Mouse (Mus musculus) urinary bladder, postnatal 10 days (tissue): ENCODE data around the gene Gm49380.

Experiments used
- DNase-seq: peaks from one replicate; pipeline ENCODE4 v3.0.0; 2022; ENCODE audit warnings: low spot score

Gm49380 gene

DNA sequence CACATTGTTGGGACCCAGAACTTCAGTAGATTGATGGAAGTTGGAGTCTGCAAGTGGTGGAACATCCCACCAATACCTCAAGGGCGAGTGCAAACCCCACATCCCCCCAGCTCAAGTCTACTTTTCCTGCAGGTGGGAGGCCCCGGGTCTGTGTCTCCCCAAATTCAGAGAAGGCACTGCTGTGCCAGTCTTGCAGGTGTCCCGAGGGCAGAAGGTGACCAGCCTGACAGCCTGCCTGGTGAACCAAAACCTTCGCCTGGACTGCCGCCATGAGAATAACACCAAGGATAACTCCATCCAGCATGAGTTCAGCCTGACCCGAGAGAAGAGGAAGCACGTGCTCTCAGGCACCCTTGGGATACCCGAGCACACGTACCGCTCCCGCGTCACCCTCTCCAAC, 66.9 kb downstream of the Gm49380 start:
- no peak for DNase-seq

DNA sequence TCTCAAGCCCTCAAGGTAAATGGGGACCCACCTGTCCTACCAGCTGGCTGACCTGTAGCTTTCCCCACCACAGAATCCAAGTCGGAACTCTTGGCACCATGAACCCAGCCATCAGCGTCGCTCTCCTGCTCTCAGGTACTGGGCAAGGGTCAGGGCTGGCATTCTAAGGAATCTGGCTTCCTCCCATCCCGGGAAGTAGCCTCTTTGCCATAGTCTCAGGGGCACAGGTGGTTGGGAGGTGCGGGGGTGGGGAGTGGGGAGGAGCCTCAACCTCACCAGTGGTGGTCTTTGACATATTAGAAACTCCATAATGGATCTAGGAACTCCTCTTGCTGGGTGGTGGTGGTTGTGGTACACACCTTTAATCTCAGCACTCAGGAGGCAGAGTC, 67.4 kb downstream of the Gm49380 start:
- no peak for DNase-seq

DNA sequence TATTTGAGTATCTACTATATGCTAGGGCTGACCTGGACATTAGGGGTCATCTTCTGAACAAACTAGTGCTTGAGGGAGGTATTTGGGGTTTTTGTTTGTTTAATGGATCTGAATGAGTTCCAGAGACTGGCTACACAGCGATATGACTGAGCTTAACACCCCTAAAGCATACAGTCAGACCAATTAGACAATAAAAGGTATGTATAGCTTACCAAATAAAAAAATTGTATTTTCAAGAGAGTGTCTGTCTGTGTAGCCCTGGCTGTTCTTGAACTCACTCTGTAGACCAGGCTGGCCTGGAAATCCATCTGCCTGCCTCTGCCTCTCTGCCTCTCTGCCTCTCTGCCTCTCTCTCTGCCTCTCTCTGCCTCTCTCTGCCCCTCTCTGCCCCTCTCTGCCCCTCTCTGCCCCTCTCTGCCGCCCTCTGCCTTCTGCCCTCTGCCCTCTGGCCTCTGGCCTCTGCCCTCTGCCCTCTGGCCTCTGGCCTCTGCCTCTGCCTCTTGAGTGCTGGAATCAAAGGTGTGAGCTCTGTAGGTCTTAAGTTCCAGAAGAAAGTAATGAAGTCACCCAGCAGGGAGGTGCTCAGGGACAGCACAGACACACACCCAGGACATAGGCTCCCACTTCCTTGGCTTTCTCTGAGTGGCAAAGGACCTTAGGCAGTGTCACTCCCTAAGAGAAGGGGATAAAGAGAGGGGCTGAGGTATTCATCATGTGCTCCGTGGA, 68.0 kb downstream of the Gm49380 start:
- no peak for DNase-seq

DNA sequence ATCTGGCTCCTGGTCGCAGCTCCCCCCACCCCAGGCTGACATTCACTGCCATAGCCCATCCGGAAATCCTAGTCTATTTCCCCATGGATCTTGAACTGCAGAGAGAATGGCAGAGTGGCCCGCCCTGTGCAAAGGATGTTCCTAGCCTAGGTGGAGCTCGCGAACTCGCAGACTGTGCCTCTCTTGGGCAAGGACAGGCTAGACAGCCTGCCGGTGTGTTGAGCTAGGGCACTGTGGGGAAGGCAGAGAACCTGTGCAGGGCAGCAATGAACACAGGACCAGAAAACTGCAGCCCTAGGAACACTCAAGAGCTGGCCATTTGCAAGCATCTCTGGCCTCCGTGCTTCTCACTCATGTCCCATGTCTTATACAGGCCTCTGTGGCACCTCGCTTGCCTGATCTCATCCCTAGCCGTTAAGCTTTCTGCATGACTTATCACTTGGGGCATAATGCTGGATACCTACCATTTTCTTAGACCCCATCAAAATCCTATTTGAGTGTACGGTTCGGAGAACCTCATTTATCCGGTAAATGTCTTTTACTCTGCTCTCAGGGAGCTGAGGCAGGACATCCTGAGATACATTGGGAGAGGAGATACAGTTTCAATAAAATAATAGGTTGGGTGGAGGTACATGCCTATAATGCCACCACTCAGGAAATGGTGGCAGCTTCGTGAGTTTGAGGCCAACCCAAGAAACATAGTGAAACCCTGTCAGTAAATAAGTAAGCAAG, 68.7 kb downstream of the Gm49380 start:
- DNase-seq = no peak

GRCm38 (mm10) chr9:44043708-44044425, 69.4 kb downstream of the Gm49380 start:
- DNase-seq = no peak

DNA sequence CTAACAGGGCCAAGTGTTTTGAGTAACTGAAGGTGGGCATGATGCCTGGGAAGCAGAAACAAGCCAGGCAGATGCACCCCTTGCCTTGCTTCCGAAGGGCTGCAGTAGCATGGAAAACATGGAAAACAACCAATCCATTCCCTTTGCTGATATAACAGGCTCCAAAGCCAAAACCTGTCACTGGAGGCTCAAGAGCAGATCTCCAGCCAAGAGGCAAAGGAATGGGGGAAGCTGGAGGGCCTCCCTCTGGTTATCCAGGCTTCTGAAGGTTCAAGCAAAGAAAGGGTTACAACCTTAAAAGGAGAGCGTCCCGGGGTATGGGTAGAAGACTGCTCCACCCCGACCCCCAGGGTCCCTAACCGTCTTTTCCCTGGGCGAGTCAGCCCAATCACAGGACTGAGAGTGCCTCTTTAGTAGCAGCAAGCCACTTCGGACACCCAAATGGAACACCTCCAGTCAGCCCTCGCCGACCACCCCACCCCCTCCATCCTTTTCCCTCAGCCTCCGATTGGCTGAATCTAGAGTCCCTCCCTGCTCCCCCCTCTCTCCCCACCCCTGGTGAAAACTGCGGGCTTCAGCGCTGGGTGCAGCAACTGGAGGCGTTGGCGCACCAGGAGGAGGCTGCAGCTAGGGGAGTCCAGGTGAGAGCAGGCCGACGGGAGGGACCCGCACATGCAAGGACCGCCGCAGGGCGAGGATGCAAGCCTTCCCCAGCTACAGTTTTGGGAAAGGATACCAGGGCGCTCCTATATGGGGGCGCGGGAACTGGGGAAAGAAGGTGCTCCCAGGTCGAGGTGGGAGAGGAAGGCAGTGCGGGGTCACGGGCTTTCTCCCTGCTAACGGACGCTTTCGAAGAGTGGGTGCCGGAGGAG, 70.2 kb downstream of the Gm49380 start, which contains the start of gene Thy1:
Gene Thy1 (plus strand): TSS at position 549 of the 872 bp plus-strand sequence.
- DNase-seq = no peak

DNA sequence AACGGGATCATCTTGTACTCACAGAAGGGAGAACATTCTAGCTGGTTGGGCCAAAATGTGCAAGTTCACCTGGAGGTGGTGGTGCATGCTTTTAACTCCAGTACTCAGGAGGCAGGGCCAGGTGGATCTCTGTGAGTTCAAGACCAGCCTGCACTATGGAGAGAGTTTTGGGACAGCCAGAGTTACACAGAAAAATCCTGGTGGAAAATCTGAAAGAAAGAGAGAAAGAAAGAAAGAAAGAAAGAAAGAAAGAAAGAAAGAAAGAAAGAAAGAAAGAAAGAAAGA, 71.0 kb downstream of the Gm49380 start:
- DNase-seq = no peak

GRCm38 (mm10) chr9:44041511-44042395, 71.5 kb downstream of the Gm49380 start:
- DNase-seq = no peak

DNA sequence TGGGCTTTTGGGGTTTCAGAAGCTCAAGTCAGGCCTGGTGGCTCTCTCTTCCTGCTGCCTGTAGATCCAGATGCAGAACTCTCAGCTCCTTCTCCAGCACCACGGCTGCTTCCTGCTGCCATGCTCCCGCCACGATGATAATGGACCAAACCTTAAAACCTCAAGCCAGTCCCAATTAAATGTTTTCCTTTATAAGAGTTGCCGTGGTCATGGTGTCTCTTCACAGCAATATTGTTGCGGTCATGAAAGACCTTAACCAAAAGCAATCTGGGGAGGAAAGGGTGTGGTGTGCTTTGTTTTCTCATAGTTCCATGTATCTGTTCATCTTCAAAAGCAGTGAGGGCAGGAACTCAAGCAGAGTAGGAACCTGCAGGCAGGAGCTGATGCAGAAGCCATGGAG, 76.2 kb downstream of the Gm49380 start:
- no peak for DNase-seq

DNA sequence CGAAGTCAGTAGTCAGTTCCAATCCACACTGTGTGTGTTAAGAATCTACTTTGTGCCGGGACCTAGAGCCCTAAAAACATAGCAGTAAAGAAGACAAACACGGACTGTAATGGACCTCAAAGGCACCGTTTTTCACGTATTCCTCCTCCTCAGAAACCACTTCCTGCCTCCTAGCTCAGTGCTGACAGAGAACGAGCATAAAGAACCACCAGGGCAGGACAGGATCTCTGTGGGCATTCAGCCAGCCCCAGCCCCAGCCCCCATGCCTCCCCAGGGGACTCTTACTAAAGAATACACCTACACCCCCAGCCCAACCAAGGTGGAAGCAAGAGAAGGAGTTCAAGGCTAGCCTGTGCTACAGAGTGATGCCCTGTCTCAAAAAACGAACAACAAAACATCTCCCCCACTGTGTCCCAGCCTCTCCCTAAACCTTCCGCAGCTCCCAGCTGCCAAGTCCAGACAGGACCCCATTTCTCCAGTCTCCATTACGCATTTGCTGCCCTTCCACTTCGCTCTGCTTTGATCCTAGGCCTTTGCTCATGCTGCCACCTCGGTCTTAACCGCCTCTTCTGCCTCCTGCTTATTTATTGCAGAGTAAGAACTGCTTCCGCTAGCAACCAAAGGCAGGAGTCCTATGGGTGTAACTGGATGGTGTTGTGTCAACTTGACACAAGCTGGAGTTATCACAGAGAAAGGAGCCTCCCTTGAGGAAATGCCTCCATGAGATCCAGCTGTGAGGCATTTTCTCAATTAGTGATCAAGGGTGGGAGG, 79.2 kb downstream of the Gm49380 start:
- DNase-seq = no peak

GRCm38 (mm10) chr9:44033317-44033716, 80.0 kb downstream of the Gm49380 start:
- no peak for DNase-seq

DNA sequence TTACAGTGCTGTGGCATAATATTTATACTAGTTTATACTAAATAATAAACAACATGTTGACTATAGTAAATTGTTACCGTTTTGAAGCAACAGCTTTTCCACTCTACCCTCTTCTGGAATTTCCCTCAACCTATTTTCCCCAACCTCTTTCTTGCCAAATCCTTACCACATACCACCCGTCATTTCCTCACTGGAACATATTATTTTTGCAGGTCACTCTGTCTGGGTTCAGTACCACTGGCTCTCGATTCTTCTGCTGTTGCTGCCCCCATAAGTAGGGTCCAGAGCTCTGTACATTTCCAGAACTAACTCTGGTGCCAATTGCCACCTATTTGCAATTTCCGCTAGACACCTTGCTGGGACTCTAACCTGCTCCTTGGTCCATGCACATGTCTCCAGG, 81.4 kb downstream of the Gm49380 start:
- DNase-seq = no peak

DNA sequence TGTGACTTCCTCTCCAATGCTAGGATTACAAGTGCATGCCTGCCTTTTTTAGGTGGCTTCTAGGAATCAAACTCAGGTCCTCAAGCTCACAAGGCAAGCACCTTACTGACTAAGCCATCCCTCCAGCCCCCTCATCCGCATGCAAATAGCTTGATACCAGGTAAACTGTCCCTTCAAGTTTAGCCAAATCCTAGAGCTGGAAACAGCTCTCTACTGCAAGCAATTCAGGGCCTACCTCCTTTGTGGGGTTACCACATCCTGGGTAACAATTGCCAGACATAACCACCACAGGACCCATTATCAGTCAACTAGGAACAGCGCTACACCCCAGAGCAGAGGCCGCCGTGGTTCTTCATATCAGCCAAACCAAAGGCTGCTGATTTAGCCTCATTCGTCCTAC, 82.2 kb downstream of the Gm49380 start:
- no peak for DNase-seq

DNA sequence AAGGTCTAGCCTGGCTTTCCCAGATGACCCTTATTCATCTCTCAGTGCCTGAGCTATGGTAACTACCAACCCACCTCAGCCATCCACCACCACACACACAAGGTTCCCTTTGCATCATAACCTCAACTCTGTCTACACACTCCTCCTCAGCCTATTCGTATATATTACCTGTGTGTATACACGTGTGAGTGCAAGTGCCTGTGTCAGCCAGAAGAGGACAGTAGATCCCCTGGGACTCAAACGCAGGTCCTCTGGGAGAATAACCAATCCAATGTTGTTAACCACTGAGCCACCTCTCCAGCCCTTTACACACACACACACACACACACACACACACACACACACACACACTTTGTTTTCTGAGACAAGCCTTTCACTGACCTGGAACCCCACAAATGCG, 82.7 kb downstream of the Gm49380 start:
- no peak for DNase-seq

- no peak for DNase-seq
Observed at GRCm38 (mm10) chr9:44029580-44030236, 83.6 kb downstream of the Gm49380 start.

DNA sequence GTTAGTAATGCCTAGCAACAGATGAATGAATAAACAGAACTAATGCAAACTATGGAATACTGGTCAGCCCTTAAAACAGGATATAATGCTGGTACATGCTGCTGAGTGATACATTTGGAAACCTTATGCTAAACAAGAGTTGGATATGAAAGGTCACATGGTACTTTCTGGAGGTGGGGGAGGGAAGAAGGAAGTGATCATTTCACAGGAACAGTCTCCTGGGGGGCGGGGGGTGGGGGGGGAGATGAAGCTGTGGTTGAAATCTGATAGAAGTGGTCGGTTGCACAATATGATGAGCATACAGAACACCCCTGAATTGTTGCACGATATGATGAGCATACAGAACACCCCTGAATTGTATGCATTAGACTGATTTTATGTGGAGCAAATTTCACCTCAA, 89.2 kb downstream of the Gm49380 start:
- no peak for DNase-seq

DNA sequence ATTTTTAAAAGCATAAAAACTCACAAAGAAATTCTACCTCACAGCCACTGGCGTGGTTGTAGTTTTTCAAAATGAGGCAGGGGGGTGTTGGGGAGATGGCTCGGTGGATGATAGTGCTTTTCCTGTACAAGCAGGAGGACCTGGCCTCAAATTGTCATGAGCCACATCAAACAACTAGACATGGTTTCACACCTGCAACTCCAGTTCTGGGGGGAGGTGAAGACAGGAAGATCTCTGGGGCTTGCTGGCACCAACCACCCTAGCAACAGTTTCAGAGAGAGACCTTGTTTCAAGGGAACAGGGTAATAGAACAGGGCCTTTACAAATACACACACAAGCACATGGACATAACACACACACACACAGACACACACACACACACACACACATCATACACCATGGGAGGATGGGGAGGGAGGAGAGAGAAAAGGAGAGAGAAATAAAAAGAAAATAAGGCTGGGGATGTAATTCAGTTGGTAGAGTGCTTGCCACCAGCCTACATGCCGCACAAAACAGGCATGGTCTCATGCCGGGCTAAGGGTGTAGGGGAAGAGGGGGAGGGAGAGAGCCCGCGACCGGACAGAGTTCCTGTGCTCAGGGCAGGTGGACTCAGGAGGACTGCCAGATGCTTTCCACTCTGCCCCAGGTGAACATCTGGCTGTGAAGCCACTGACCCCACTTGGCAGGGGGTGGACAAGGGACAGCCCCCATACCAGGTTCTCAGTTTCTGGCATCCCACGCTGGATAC, 91.0 kb downstream of the Gm49380 start:
- DNase-seq = no peak

GRCm38 (mm10) chr9:44020001-44020400, 93.3 kb downstream of the Gm49380 start:
- DNase-seq = no peak

DNA sequence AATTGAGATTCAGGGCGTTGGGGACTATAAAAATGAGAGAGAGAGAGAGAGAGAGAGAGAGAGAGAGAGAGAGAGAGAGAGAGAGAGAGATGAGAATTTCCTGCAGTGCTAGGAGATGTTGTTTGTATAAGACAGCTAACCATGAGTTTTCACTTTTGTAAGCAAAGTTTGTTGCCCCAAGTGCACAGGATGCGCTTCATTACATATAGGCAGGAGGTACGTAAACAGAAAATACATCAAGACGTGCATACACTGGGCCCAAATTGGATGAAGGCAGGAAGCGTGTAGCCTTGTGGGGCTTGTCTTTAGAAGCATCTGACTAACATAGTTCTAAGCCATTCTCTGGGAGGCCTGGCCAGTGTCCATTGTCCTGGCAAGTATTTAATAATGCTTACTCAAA, 95.5 kb downstream of the Gm49380 start:
- no peak for DNase-seq
